Mouse (Mus musculus) brain, embryonic 18.5 days (tissue): ENCODE results near the gene Ccdc142.

ENCODE experiments used
- DNase-seq: peaks from one replicate; pipeline ENCODE4 v3.0.0-alpha.2; 2012; ENCODE audit warnings: low read depth, low spot score

Ccdc142 gene

GRCm38 (mm10) chr6:83084477-83084876 lies 16.9 kb upstream of the Ccdc142 start:
- no peak for DNase-seq

- no peak for DNase-seq
These were observed 15.0 kb upstream of the Ccdc142 start, which contains the start of gene Lbx2 for GRCm38 (mm10) chr6:83086121-83087035. Gene Lbx2, plus strand, starts transcription at chr6:83086367.

- DNase-seq = no peak
These were observed 14.0 kb upstream of the Ccdc142 start for GRCm38 (mm10) chr6:83087205-83087925.

- DNase-seq = no peak
These were observed 13.5 kb upstream of the Ccdc142 start for GRCm38 (mm10) chr6:83087926-83088260.

GRCm38 (mm10) chr6:83092416-83093127 lies 8.8 kb upstream of the Ccdc142 start:
- DNase-seq = no peak

- no peak for DNase-seq
These were observed 5.4 kb upstream of the Ccdc142 start for GRCm38 (mm10) chr6:83095968-83096367.

GRCm38 (mm10) chr6:83098411-83098810 lies 3.0 kb upstream of the Ccdc142 start:
- no peak for DNase-seq

GRCm38 (mm10) chr6:83101688-83102556 lies 521 bp downstream of the Ccdc142 start:
- DNase-seq = no peak

GRCm38 (mm10) chr6:83103130-83103650 lies 1.8 kb downstream of the Ccdc142 start:
- DNase-seq = no peak

- no peak for DNase-seq
These were observed 2.8 kb downstream of the Ccdc142 start for GRCm38 (mm10) chr6:83104158-83104557.

GRCm38 (mm10) chr6:83107566-83108400 lies 6.4 kb downstream of the Ccdc142 start:
- DNase-seq = no peak

- DNase-seq = no peak
These were observed 7.6 kb downstream of the Ccdc142 start, which contains the start of gene Mrpl53 for GRCm38 (mm10) chr6:83108762-83109668. Gene Mrpl53, plus strand, starts transcription at chr6:83109040.

GRCm38 (mm10) chr6:83111510-83112136 lies 10.2 kb downstream of the Ccdc142 start:
- no peak for DNase-seq

GRCm38 (mm10) chr6:83115011-83115671 lies 13.7 kb downstream of the Ccdc142 start, which contains the start of gene Mogs:
Gene Mogs, plus strand, starts transcription at chr6:83115496.
- no peak for DNase-seq

GRCm38 (mm10) chr6:83115682-83116372 lies 14.4 kb downstream of the Ccdc142 start:
- no peak for DNase-seq

- DNase-seq = no peak
These were observed 15.2 kb downstream of the Ccdc142 start for GRCm38 (mm10) chr6:83116373-83117164.

GRCm38 (mm10) chr6:83117165-83117438 lies 15.7 kb downstream of the Ccdc142 start:
- no peak for DNase-seq
